Mouse (Mus musculus) NIH3T3 (cell line): Measurements from ENCODE around the gene 1700022I11Rik.

Experiments
- DNase-seq: peaks from one replicate; pipeline ENCODE4 v3.0.0-alpha.2; 2012; ENCODE audit warnings: low read depth

Gene 1700022I11Rik

DNA sequence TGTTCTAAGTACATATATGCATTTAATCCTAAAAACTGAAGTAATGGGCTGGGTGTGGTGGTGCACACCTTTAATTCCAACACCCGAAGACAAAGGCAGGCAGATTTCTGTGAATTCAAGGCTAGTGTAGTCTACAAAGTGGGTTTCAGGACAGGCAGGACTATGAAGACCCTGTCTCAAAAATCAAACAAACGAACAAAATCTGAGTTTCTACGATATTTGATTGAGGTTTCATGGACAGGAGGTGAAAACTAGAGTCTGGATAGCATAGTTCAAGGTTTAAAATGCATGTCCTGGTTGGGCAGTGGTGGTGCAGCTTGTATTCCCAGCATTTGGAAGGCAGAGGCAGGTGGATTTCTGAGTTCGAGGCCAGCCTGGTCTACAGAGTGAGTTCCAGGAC, at the start of gene 1700022I11Rik:
TSS of gene 1700022I11Rik (plus strand) at position 301 of the 400 bp plus-strand sequence.
- no peak for DNase-seq

- DNase-seq, result no peak
Measured at GRCm38 (mm10) chr4:42920726-42921125, 48.7 kb upstream of the 1700022I11Rik start.

GRCm38 (mm10) chr4:42921536-42921935, 47.9 kb upstream of the 1700022I11Rik start:
- DNase-seq, result no peak

DNA sequence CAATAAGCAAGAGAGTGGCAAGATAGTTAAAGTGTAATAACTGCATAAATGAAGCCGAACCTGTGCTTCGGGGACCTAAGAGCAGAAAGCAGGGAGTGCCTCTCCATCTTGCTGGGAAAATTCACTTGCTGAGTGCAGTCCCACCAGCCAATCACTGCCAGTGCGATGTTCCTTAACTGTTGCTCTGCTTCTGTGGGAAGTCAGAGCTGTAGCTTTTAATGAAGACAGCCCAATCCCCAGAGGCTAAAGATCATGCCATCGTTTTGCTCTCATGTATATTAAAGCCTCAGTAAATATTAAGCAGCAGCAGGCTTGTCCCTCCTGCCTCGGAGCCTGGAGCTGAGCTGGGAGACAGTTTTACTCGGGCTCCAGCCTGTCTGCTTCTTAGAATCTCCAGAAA, 47.3 kb upstream of the 1700022I11Rik start:
- no peak for DNase-seq

- DNase-seq, result no peak
Measured at GRCm38 (mm10) chr4:42922461-42922860, 46.9 kb upstream of the 1700022I11Rik start.

GRCm38 (mm10) chr4:42924095-42924710, 45.2 kb upstream of the 1700022I11Rik start:
- no peak for DNase-seq

GRCm38 (mm10) chr4:42928209-42928608, 41.2 kb upstream of the 1700022I11Rik start:
- DNase-seq, result no peak

DNA sequence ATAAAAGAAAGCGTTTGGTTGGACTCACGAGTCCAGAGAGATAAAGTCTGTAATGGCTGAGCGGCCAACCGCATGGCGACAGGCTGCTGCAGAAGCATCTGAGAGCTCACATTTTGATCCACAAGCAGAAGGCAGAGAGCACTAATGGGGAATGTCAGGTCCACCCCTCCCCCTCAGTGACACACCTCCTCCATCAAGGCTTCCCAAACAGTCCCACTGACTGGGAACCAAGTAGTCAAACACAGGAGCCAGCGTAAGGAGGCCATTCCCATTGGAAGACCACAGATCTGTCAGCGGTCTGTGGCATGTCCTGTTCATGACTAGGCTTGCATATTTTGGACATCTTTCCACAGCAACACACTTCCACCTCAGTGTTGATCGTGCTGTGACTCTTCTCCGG, 40.5 kb upstream of the 1700022I11Rik start:
- no peak for DNase-seq

- DNase-seq, result no peak
Measured at GRCm38 (mm10) chr4:42932229-42932969, 37.0 kb upstream of the 1700022I11Rik start.

GRCm38 (mm10) chr4:42933630-42934029, 35.8 kb upstream of the 1700022I11Rik start:
- no peak for DNase-seq

DNA sequence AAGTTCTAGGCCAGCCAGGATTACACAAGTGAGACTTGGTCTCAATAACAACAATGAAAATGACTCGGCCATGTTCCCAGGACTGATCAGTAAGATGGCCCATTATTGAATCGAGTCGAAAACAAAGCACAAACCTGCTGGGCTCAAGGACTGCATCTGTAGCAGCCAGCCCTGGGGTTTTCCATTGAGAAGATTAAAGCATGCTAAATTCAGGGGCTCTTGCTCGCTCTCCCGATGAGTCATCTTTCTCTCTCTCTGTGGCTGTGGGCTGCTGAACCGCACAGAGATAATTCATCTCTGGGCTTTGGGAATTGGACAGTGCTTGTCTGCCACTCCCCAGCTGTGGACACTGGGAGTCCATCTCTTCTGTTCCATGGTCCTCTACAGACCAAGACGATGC, 28.0 kb upstream of the 1700022I11Rik start:
- peak; percentile 27 for DNase-seq

DNA sequence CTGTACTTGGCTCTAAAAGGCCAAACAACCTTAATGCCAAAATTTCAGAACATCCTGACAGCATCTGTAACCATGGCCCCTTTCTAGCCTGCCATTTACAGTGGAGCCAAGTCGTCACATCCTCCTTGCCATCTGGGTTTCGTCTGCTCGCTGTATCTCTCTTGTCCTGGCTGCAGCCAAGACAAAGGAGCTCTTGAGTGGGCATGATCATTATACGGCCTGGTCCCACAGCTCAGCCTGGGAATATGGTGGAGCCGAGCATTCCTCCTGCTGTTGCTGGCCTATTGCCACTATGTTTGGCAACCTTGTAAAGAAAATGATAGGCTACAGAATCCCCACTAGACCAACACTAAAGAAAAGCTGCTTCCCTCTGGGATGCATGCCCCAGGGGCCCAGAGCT, 26.1 kb upstream of the 1700022I11Rik start:
- DNase-seq, result no peak

DNA sequence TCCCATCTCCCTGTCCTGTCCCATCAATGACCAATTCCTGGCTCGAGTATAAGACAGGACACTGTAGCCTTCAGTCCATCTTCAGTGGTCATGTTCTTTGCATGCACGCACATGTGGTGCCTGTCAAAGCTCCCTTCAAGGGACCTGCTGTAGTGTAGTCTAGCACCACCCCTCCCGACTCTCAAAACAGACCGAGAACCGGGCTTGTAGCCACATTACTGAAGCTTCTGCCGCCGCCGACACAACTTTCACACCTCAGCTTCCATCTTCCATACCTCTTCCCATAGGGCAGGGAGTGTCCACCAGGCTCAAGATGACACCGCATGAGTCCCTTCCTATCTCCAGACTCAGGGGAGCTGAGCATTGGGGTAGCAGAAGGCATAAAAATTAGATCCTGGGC, 25.2 kb upstream of the 1700022I11Rik start:
- DNase-seq, result no peak

DNA sequence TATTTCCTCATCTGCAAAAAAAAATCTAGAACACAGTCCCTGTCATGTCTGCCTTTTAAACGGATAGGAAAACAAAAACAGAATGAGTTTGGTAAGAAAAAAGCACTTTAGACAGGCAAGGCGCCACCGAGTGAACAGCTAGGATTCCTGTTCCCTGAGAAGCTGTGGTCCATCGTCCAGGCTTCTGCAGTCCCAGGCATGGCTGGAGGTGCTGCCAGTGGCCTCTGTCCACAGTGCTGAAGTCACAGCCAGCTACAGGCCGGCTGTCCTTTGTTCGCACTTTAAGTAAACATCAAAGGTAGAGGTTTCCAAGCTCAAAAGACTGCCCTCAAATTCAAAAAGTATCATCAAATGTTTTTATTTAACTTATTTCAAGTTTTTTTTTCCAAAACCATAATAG, 24.4 kb upstream of the 1700022I11Rik start:
- DNase-seq, result peak; percentile 71

GRCm38 (mm10) chr4:42945445-42945844, 24.0 kb upstream of the 1700022I11Rik start:
- no peak for DNase-seq

DNA sequence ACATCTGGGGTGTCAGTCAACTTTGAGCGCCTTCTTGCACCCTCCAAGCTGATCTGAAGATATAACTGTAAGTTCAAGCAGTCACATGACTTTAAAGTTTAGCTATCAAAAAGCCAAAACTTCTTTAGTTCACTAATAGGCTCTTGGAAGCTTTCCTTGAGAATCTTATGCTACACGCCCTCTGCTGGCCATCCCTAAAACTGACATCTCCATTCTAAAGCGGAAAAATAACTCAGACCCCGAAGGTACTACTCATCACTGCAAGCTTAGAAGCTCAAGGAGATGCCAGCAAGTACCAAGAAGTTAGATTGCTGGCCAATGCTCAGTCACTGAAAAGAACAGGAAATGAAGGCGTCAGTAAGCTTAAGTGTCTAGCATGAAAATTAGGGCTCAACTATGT, 23.5 kb upstream of the 1700022I11Rik start:
- peak; percentile 75 for DNase-seq

GRCm38 (mm10) chr4:42946733-42947290, 22.6 kb upstream of the 1700022I11Rik start:
- no peak for DNase-seq

- no peak for DNase-seq
Measured at GRCm38 (mm10) chr4:42948527-42948926, 20.9 kb upstream of the 1700022I11Rik start.

DNA sequence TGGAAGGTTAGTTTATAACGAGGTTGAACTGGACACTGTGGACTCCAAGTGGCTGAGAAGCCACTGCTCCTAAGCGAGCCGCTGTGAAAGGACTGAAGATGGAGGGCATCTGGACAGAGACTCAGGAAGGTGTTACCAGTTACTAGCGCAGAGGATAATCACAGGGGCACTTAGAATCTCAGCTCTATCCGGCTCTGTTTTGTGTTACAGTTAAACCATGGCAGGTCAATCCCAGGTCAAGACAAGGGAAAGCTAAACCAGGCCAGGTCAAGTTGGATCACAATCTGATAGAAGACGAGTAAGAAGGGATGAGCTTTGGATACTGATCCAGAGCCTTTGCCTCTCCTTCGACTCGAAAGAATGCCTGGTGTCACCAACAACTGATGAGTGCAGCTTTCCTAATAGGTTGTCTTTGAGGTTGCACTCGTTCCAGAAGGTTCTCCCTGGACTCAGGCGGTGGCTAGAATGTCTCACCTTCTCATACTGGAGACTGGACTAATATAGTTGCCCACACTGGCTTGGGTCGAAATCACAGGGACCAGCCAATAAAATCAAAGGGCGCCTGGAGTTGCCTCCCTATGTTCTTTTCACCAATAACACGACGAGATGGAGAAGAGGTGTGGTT, 20.2 kb upstream of the 1700022I11Rik start:
- no peak for DNase-seq

DNA sequence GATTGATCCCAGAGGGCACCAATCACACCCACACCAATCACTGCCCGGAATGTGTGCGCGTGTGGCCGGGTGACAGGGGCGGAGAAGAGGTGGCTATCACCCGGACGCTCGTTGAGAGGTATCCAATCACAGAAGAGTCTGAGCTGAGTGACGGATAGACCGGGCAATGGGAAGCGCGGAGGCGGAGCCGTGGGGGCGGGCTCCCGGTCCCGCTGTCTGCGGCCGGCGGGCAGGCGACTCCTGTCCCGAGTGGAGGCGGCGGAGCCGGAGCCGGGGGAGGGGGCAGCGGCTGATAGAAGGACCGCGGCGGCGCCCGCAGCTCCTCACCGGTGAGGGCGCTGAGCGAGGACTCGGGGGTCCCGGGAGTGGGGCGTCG, 19.7 kb upstream of the 1700022I11Rik start, which contains the start of gene Dnajb5:
TSS of gene Dnajb5 (plus strand) at position 139 of the 376 bp plus-strand sequence.
- peak; percentile 94 for DNase-seq

DNA sequence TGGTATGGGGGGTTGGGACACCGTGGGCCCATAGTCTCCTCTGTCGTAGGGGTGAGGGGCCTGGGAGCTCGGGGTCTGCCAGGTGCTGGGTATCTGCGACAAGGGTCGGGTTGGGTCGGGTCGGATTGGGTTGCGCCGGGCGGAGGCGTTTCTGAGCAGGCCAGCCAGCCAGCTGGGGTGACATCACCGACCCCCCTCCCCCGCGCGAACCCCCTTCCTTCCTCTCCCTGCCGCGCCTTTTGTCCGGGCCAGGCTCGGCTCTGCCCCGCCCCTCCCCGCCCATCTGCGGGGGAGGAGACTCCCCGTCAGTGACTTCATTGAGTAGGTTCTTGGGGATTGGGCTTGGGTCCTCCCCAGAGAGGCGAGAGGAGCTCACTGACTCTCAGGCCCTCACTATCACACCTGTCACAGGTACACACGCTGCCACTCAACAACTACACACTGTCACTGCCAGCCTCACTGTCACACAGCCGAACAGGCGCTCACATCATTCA, 19.3 kb upstream of the 1700022I11Rik start:
- DNase-seq, result peak; percentile 87
